Mouse (Mus musculus): ENCODE data around the gene Il31. TPM values are rescaled to one million over a fixed set of nuclear protein-coding genes. Genes with fewer than 3 reads are reported as not detected.
A peak's percentile ranks its signal among the peaks of the same experiment; 100 is the strongest.
"Not testable (repeated sequence)": the region's sequence is repeated elsewhere in the genome, so short reads cannot be mapped to it uniquely, and the experiment has no call there.

Gene Il31
- total RNA-seq (2021): not detected in 2 replicates
- long read RNA-seq, experiment 1: 0 reads
- long read RNA-seq, experiment 2: 0 reads

DNA sequence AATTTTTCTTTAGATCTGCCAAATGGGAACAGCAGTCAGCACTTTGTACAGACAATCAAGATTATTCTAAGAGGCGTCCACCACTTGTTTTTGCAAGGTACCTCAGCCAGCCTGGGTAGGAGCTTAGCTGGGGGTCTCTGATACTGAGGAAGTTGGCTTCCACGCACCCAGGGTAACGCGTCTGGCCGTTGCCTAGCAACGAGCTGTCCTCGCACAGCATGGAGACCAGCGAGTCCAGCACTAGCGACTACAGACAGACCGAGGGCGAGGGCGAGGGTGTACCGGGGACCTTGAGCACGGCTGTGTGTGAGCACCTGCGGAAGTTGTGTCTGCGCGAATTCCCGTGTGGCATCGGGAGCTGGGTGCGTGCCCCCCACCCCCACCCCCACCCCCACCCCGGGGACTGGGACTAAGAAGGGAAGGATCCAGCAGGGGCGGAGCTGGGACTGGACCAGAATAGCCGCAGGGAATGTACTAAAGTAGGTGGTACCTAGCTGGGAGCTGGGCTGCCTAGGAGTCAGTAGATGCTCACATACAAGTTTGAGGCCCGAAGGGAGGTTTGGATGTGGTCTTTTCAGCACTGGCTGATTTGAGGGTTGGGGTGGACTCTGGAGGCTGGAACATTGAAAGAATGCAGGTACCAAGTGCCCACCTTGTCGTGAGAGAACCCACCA lies at the start of gene Il31, which contains the start of gene Lrrc43:
TSS of gene Il31 (minus strand) at position 378 of the 674 bp plus-strand sequence.
TSS of gene Lrrc43 (plus strand) at position 194 of the 674 bp plus-strand sequence.
- DNase-seq: peak; percentile 19

- DNase-seq: peak; percentile 48
These were observed 44.5 kb upstream of the Il31 start for GRCm38 (mm10) chr5:123533801-123534200.

GRCm38 (mm10) chr5:123530056-123530455 lies 40.8 kb upstream of the Il31 start:
- DNase-seq: no peak

GRCm38 (mm10) chr5:123528641-123529040 lies 39.4 kb upstream of the Il31 start:
- peak; percentile 44 for DNase-seq

- no peak for DNase-seq
These were observed 36.7 kb upstream of the Il31 start for GRCm38 (mm10) chr5:123525916-123526495.

- peak; percentile 23 for DNase-seq
These were observed 36.0 kb upstream of the Il31 start, which contains the start of gene Gm49027 for GRCm38 (mm10) chr5:123525281-123525680. Gene Gm49027, minus strand, starts transcription at chr5:123525488.

DNA sequence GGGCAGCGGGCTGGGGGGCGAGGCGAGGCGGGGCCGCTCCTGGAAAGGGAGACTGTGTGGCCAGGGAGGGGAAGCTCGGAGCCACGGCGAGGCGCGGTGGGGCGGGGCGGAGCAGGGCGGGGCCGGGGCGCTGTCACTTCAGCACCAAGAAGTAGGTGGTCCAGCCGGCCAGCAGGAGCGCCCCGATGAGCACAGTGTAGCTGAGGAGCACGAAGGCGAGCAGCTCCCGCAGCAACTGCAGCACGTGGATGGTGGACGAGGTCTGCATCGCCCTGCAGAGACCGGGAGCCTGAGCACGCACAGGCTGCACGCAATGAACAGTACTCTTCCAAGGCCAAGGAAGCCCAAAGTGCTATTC lies 35.1 kb upstream of the Il31 start:
- no peak for DNase-seq

DNA sequence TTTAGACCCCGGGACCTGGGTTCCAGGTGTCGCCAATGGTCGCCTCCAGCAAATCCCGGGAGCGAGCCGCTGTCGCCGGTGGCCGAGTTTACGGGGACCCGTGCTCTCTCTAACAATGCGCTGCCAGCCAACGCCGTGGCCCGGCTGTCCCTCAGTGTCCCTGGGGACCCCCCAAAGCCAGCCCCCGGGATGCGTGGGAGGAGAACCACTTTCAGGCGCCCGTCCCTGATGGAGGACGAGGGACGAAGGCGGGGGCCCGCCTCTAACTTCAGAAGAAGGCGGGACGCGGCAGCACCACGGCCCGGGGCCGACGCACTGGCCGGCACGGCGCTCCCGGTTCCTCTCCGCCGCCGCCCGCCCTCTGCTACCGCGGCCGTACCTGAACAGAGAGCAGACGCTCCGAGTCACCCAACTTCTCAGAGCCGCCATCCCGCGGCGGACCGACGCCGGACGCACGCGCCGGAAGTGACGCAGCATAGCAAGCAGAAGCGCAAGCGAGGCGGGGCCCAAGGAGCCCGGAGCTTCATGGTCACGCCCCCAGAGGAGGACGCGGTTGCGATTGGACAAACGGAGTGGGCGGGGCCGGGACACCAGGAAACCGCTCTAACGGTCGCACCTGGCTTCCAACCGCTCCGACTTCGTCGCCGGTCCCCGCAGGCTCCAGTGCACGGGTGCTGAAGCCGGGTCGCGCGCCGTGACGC lies 34.6 kb upstream of the Il31 start, which contains the start of gene Diablo:
TSS of gene Diablo (minus strand) at position 485 of the 701 bp plus-strand sequence.
- peak; percentile 99 for DNase-seq

GRCm38 (mm10) chr5:123522166-123522565 lies 32.9 kb upstream of the Il31 start:
- no peak for DNase-seq

- DNase-seq: no peak
These were observed 32.3 kb upstream of the Il31 start for GRCm38 (mm10) chr5:123521621-123522020.

DNA sequence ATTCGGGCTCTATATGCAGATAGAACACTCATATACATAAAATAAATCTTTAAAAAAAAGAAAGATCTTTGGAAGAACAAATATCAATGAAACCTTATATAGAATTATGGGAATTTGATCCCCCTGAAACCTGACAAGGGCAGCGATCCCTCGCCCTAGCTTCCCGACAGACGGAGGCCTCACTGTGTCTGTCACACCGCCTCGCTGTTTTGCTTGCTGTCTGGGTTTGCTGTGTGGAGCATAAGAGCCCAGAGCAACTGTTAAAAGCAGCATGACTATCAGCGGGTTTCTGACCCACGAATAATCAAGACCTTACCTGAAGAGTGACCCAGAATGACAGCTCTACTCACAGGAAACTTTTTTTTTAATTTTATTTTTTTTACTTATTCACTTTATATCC lies 31.4 kb upstream of the Il31 start:
- no peak for DNase-seq

- DNase-seq: no peak
These were observed 25.6 kb upstream of the Il31 start for GRCm38 (mm10) chr5:123514871-123515270.

DNA sequence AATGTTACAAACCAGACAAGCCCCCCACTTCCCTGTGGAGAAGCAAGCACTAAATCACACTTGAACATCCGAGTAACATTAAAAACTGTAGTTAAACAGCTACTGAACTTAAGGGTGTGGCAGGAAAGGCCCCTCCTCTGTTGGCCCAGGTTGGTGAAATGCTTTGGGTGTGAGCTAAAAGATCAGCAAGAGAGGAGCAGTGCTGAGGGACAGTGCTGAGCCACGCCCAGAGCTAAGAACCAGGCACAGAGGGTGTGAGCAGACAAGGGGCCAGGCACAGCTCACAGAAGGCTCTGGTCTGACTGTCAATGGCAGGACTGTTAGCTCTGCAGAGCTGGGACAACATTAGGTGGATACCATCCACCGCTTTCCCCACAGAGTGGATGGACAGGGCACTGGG lies 22.8 kb upstream of the Il31 start:
- DNase-seq: no peak

DNA sequence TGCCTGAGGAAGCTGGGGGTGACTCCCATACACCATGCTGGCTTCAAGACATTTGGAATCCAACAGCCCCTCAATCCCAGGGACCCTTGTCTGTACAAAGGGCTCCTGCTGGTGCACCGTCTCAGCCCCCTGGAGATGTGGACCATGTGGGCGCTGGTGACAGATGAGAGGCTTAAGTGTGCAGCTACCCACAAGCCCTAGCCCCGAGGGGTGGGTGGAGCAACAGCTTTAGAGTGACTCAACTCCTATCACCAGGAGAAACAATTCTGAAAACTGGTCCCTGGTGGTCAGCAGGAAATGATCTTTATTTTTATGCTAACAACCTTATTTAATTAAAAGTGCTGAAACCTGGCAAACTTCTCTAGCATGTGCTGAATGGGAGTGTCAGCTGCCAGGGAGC lies 22.1 kb upstream of the Il31 start:
- not testable (repeated sequence) for DNase-seq

DNA sequence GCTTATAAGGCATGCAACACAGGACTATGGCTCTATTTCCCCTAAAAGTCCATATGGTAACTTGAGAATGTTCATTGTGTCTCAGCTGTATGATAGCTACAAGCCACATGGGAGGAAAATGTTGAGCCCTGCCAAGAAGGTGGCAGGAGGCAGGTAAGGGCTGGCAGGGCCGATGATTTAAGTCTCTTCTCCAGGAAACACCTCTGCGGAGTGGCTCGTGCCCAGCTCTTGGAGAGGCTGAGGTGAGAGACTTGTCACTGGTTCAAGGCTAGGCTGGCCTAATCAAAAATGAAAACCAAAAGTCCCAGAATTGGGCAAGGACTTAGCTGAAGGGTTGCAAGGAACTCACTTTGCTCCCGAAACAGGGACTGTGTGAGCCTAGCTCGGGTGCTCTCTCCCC lies 20.9 kb upstream of the Il31 start, which contains the start of gene B3gnt4:
TSS of gene B3gnt4 (plus strand) at position 301 of the 400 bp plus-strand sequence.
- DNase-seq: peak; percentile 4

DNA sequence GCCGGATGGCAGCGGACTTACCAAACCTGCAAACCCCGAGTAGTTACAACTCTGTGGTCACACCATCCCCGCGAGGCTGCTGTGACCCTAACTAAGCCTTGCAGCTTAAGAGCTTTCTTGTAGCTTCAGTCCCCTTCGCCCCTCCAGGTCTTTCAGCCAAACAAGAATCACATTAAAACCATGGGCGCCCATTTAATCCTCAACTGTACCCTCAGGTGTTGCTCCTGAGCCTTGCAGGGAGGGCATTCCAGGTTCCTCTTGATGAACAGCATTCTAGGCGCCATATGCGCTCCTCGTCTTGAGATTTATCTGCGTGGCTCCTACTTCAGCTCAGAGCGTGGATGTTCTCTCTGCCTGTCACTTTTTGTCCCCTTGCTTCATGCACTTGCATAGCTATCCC lies 19.6 kb upstream of the Il31 start:
- DNase-seq: no peak

GRCm38 (mm10) chr5:123507936-123508723 lies 18.8 kb upstream of the Il31 start:
- DNase-seq: peak; percentile 89

- DNase-seq: no peak
These were observed 12.7 kb upstream of the Il31 start for GRCm38 (mm10) chr5:123501973-123502372.

DNA sequence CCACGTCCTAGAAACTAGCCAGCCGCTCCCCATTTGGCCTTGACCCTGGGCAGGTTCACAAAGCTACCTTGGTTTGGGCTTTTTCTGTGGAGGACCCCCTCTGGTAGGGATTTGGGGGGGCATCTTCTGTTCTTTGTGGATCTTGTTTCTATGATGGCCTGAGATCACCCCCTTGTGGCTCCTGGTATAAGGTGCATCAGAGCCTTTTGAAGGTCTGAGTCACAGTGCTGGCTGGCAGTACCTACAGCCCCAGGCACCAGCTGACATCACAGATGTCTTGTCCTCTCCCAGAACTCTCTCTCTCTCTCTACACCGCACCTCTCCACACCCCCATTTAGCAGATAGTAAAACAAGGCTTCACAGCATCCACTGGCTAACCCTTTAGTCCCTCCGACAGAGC lies 10.4 kb upstream of the Il31 start:
- peak; percentile 67 for DNase-seq

- peak; percentile 16 for DNase-seq
These were observed 646 bp upstream of the Il31 start for GRCm38 (mm10) chr5:123489935-123490334.

- no peak for DNase-seq
These were observed 1.5 kb downstream of the Il31 start for GRCm38 (mm10) chr5:123487659-123488395.

DNA sequence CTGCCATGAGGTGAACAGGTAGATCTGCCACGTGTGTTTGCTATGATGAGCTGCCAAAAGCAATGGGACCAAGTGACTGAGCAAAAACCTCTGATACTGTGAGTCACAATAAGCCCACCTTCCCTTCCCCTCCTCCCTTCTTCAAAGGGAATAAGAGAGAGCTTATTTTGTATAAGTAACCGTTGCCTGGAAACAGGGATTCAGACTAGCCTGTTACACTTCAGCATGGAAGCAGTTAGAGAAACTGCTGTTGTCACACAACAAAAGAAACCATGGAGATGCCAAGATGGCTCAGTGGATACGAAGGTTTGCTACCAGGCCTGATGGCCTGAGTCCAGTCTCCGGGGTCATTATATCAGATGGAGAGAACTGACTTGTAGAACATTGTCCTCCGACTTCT lies 15.5 kb downstream of the Il31 start:
- no peak for DNase-seq
